Mouse (Mus musculus) liver, adult 2 months (tissue): ENCODE results near the gene Pik3ap1. TPM values are rescaled to one million over a fixed set of nuclear protein-coding genes. Genes with fewer than 3 reads are reported as not detected.

Source experiments
- DNase-seq: peaks from one replicate; pipeline ENCODE4 v3.0.0-alpha.2; 2011; ENCODE audit warnings: low read depth, low spot score; ENCODE audit errors: extremely low read depth
- H3K27ac ChIP-seq: fragments of 200-500 bp; replicated peaks from 2 replicates; pipeline ENCODE4 v1.5.1; 2012; ENCODE audit warnings: low read depth, mild to moderate bottlenecking, control low read depth, inconsistent platforms, low read length; ENCODE audit not compliant: insufficient read depth
- H3K27me3 ChIP-seq: fragments of 200-500 bp; 2 replicates; pipeline ENCODE4 v1.6.1; 2012; ENCODE audit warnings: mild to moderate bottlenecking, moderate library complexity, low read length, inconsistent platforms; ENCODE audit not compliant: control insufficient read depth, insufficient read depth
- H3K36me3 ChIP-seq: fragments of 200-500 bp; 2 replicates; pipeline ENCODE4 v1.6.1; 2012; ENCODE audit warnings: low read length, inconsistent platforms; ENCODE audit not compliant: control insufficient read depth, insufficient read depth
- H3K4me1 ChIP-seq: fragments of 200-500 bp; 2 replicates; pipeline ENCODE4 v1.6.1; 2011; ENCODE audit warnings: low read length; ENCODE audit not compliant: control insufficient read depth, insufficient read depth
- H3K4me3 ChIP-seq: fragments of 200-500 bp; 2 replicates; pipeline ENCODE4 v1.5.1; 2011; ENCODE audit warnings: low read depth, mild to moderate bottlenecking, control low read depth, low read length, moderate library complexity; ENCODE audit not compliant: insufficient read depth
- H3K79me2 ChIP-seq: fragments of 200-500 bp; 2 replicates; pipeline ENCODE4 v1.6.1; 2012; ENCODE audit warnings: inconsistent platforms, mild to moderate bottlenecking, low read length, moderate library complexity; ENCODE audit not compliant: control insufficient read depth, insufficient read depth
- H3K9ac ChIP-seq: fragments of 200-500 bp; 2 replicates; pipeline ENCODE4 v1.6.1; 2012; ENCODE audit warnings: low read depth, mild to moderate bottlenecking, control low read depth, inconsistent platforms, low read length
- CTCF ChIP-seq: fragments of 200-500 bp; IDR thresholded peaks from 2 replicates; pipeline ENCODE4 v1.5.1; 2011; ENCODE audit warnings: low read depth, low read length, control low read depth
- POLR2A ChIP-seq: fragments of 200-500 bp; IDR thresholded peaks from 2 replicates; pipeline ENCODE4 v1.6.1; 2011; ENCODE audit warnings: low read length, control low read depth; ENCODE audit not compliant: insufficient read depth; ENCODE audit errors: extremely low read depth
- WGBS: fragments of 180-500 bp; shearing (Covaris S2); methylation state at CpG from one replicate; pipeline ENCODE4 v1.1.7; 2018; 5-methylcytosine and 5-hydroxymethylcytosine counted together
- polyA plus RNA-seq: library from polyadenylated mRNA; depleted of rRNA; stranded (reverse); fragments of >200 nt; gene quantifications from 2 replicates; pipeline ENCODE4 v1.2.3, GENCODE M21; 2012
- total RNA-seq: library from RNA; depleted of rRNA; stranded (reverse); fragments of >200 nt; gene quantifications from 2 replicates; pipeline ENCODE4 v1.2.3, GENCODE M21; 2014

Pik3ap1 gene
- total and polyA plus RNA-seq, 2 experiments = 21.7 to 31.9 TPM

- Histone ChIP-seq H3K4me3 (no peak overlapping the region), H3K9ac (no peak overlapping the region), H3K79me2 (peaks cover 1% of the 10 kb centered on the region; the same call in 1 of the 2 replicates), H3K4me1 (peaks cover 4% of the 10 kb centered on the region; the same call in 1 of the 2 replicates), H3K36me3 (peaks cover 46% of the 10 kb centered on the region), H3K27me3 (no peaks in the 10 kb centered on the region), H3K27ac (no peak overlapping the region)
- TF ChIP-seq POLR2A = no peak
- no peak for TF ChIP-seq CTCF
- 88% methylated on average over 9 of the region's 9 CpGs for WGBS
- no peak for DNase-seq
These were observed 56.2 kb downstream of the Pik3ap1 start for GRCm38 (mm10) chr19:41328743-41329142.

- DNase-seq = peak; percentile 19
- TF ChIP-seq POLR2A (no peak), CTCF (no peak)
- Histone ChIP-seq H3K79me2 (no peaks in the 10 kb centered on the region; the same call in 1 of the 2 replicates), H3K36me3 (peaks cover 54% of the 10 kb centered on the region), H3K27ac (no peak overlapping the region), H3K4me3 (no peak overlapping the region), H3K9ac (no peak overlapping the region), H3K4me1 (peaks cover 4% of the 10 kb centered on the region), H3K27me3 (no peaks in the 10 kb centered on the region)
These were observed 61.1 kb downstream of the Pik3ap1 start for GRCm38 (mm10) chr19:41323813-41324212.

GRCm38 (mm10) chr19:41323125-41323524, 61.8 kb downstream of the Pik3ap1 start:
- Histone ChIP-seq H3K4me3 (no peak overlapping the region), H3K27me3 (no peaks in the 10 kb centered on the region), H3K4me1 (peaks cover 4% of the 10 kb centered on the region), H3K27ac (no peak overlapping the region), H3K9ac (no peak overlapping the region), H3K36me3 (peaks cover 51% of the 10 kb centered on the region), H3K79me2 (no peaks in the 10 kb centered on the region; the same call in 1 of the 2 replicates)
- TF ChIP-seq CTCF = no peak
- TF ChIP-seq POLR2A = no peak
- DNase-seq = no peak
- WGBS = 84% methylated on average over 4 of the region's 4 CpGs

GRCm38 (mm10) chr19:41321149-41321548, 63.8 kb downstream of the Pik3ap1 start:
- Histone ChIP-seq H3K27me3 (no peaks in the 10 kb centered on the region), H3K4me1 (no peaks in the 10 kb centered on the region; the same call in none of the 2 replicates), H3K9ac (no peak overlapping the region), H3K27ac (no peak overlapping the region), H3K4me3 (no peak overlapping the region), H3K36me3 (peaks cover 42% of the 10 kb centered on the region), H3K79me2 (no peaks in the 10 kb centered on the region; the same call in 1 of the 2 replicates)
- WGBS = 80% methylated on average over 4 of the region's 4 CpGs
- DNase-seq = peak; percentile 40
- TF ChIP-seq POLR2A (no peak), CTCF (no peak)

- peak; percentile 33 for DNase-seq
- TF ChIP-seq CTCF (peak; percentile 69), POLR2A (no peak)
These were observed 67.4 kb downstream of the Pik3ap1 start for GRCm38 (mm10) chr19:41317315-41318095.

GRCm38 (mm10) chr19:41314696-41315095, 70.2 kb downstream of the Pik3ap1 start:
- Histone ChIP-seq H3K9ac (no peak overlapping the region), H3K79me2 (no peaks in the 10 kb centered on the region; the same call in 1 of the 2 replicates), H3K27ac (no peak overlapping the region), H3K4me1 (no peaks in the 10 kb centered on the region), H3K36me3 (peaks cover 21% of the 10 kb centered on the region), H3K4me3 (no peak overlapping the region), H3K27me3 (no peaks in the 10 kb centered on the region)
- DNase-seq = no peak
- no peak for TF ChIP-seq CTCF
- TF ChIP-seq POLR2A = no peak
- 93% methylated on average over 7 of the region's 7 CpGs for WGBS

More at GRCm38 (mm10) chr19:41317315-41318095, 67.4 kb downstream of the Pik3ap1 start:
- Histone ChIP-seq H3K79me2 (no peaks in the 10 kb centered on the region; the same call in 1 of the 2 replicates), H3K4me1 (no peaks in the 10 kb centered on the region; the same call in 1 of the 2 replicates), H3K9ac (no peak overlapping the region), H3K27me3 (no peaks in the 10 kb centered on the region), H3K36me3 (peaks cover 27% of the 10 kb centered on the region), H3K4me3 (no peak overlapping the region), H3K27ac (no peak overlapping the region)
- 52% methylated on average over 11 of the region's 11 CpGs for WGBS
